Mouse (Mus musculus) fat pad, adult 2 months (tissue): ENCODE results near the gene Gm525.
"Not testable (repeated sequence)": the region's sequence is repeated elsewhere in the genome, so short reads cannot be mapped to it uniquely, and the experiment has no call there.

Experiments used
- DNase-seq: peaks from one replicate; pipeline ENCODE4 v3.0.0-alpha.2; 2011; ENCODE audit warnings: low read depth, low spot score; ENCODE audit errors: extremely low read depth

Gm525 gene

DNA sequence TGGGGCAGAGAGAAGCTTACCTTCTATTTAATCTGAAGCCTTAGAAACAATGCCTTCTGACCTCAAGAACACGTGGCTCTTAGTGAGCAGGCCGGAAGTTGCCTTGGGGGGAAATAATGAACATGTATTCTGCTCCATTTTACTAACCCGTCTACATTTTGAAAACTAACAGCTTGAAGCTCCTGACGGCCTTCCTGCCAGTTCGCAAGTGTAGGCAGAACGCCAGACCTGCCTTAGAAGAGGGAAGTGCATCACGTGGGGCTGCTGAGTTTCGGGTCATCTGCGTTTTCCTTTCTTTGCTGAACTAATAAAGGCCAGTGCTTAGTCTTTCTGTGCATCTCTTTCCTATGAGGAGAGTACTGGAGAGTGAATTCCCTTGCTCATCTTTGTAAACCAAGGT, 19.1 kb downstream of the Gm525 start:
- no peak for DNase-seq

GRCm38 (mm10) chr11:89095306-89095705, 21.7 kb downstream of the Gm525 start:
- DNase-seq: no peak

GRCm38 (mm10) chr11:89097292-89097691, 23.7 kb downstream of the Gm525 start:
- not testable (repeated sequence) for DNase-seq

GRCm38 (mm10) chr11:89098083-89098835, 24.6 kb downstream of the Gm525 start:
- no peak for DNase-seq

DNA sequence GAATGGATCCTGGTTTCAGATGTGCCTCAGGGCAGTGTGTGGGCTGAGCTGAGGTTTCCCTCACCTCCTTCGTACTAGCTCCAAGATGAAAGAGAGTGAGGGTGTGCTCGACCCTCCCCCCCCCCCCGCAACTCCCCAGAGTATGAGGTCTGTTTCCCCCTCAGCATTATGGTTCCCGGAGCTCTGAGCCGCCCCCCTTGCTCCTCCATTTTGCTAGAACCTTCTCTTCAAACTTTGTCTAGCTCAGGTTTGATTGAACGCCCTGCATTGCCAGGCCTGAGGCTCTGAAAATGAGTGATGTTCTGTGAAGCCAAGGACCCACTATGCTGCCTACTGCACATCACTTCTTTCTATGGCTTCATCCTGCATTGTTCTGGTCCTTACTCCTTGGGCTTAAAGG, 25.3 kb downstream of the Gm525 start:
- DNase-seq: no peak

GRCm38 (mm10) chr11:89100403-89100802, 26.8 kb downstream of the Gm525 start:
- no peak for DNase-seq

- DNase-seq: no peak
These were observed 27.2 kb downstream of the Gm525 start for GRCm38 (mm10) chr11:89100826-89101321.

DNA sequence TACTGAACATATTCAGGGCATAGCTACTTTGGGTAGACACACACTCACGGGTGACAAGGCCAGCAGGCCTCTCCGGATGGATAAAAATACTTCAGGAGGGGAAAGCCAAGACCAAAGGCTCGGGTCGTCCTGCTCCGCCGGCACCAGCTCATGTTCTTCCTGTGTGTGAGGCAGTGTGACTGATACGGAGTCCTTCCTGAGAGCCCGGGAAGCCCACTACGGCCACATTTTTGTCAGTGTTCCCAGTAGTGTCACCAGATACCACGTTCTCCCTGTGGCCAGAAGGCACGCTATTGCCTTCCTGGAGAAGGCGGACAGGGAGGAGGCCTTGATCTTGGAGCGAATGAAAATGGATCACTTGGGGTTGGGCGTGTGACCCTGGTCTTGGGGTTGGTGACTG, 29.5 kb downstream of the Gm525 start:
- DNase-seq: no peak

DNA sequence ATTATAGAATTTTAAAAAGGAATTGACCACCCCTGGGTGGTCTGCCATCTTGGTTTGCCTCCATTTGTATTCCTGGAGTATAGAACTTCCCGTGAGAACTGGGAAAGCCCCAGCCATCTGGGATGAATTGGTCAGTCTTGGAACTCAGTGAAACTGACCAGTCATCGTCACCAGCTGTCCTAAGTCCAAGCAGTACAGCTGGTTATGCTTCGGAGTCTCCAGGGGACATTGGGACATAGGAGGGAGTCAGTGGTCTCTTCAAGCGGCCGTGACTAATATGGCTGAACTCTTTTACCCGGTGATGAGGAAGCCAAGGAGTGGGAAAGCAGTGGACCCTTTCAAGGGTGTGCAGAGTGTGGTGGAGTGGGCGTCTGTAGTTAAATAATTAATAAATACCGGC, 31.6 kb downstream of the Gm525 start:
- DNase-seq: no peak

GRCm38 (mm10) chr11:89105823-89106222, 32.2 kb downstream of the Gm525 start:
- DNase-seq: no peak

- no peak for DNase-seq
These were observed 33.7 kb downstream of the Gm525 start for GRCm38 (mm10) chr11:89107180-89107807.

DNA sequence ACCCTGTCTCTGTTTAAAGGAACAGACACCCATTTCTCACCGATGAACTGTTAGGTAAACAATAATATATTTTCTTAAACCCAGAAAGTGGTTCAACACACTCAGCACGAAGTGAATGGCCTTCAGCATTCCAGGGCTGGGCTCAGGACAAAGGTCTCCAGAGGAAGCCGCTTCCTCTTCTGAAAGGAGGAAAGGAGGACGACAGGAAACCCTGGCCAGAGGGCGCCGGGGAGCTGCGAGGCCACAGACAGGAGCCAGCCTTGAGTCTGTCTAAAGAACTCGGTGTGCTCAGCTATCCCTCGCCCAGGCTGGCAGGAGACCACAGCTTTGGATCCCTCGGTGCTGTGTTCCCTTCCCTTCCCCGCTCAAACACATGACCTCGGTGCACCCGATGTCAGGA, 50.8 kb downstream of the Gm525 start:
- no peak for DNase-seq

GRCm38 (mm10) chr11:89130856-89131255, 57.2 kb downstream of the Gm525 start:
- no peak for DNase-seq

DNA sequence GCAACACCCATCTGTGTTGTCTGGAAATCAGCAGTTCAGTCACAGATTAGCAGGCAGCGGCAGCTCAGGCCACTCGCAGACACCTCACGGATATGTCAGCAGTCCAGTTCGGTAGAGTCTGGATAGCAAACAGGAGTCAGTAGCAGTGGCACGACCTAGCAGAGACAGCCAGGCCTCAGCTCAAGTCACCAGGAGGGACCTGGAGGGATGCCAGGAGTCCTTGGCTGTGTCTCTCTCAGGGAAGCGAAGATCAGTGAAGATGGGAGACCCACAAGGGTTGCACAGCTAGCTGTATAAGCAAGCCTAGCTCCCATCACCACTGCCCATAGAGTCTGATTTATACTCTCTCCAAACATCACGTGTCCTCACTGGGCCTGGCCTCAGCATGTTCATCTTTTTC, 58.8 kb downstream of the Gm525 start:
- DNase-seq: no peak

GRCm38 (mm10) chr11:89134211-89134610, 60.6 kb downstream of the Gm525 start:
- no peak for DNase-seq

GRCm38 (mm10) chr11:89137915-89138314, 64.3 kb downstream of the Gm525 start:
- DNase-seq: no peak
